Mouse (Mus musculus) embryonic facial prominence, embryonic 13.5 days (tissue): ENCODE results near the gene Hist1h2bq. TPM values are rescaled to one million over a fixed set of nuclear protein-coding genes. Genes with fewer than 3 reads are reported as not detected.
A peak's percentile ranks its signal among the peaks of the same experiment; 100 is the strongest.

ENCODE experiments used
- ATAC-seq: fragments of 200-750 bp; cut with Nextera tagmentation; 2 replicates; pipeline ENCODE4 v1.8.0; 2017; ENCODE audit warnings: low read depth; ENCODE audit not compliant: insufficient number of reproducible peaks, insufficient read depth, low FRiP score, low TSS enrichment
- H3K27ac ChIP-seq: fragments of 300-500 bp; sonication (generic); 2 replicates; pipeline ENCODE4 v1.5.1; 2015; ENCODE audit warnings: moderate library complexity, mild to moderate bottlenecking, inconsistent platforms
- H3K27me3 ChIP-seq: fragments of 300-500 bp; sonication (generic); 2 replicates; pipeline ENCODE4 v1.6.1; 2015; ENCODE audit warnings: mild to moderate bottlenecking, inconsistent platforms
- H3K36me3 ChIP-seq: fragments of 300-500 bp; sonication (generic); 2 replicates; pipeline ENCODE4 v1.6.1; 2015; ENCODE audit warnings: mild to moderate bottlenecking, inconsistent platforms
- H3K4me1 ChIP-seq: fragments of 300-500 bp; sonication (generic); 2 replicates; pipeline ENCODE4 v1.6.1; 2015; ENCODE audit warnings: inconsistent platforms
- H3K4me2 ChIP-seq: fragments of 300-500 bp; sonication (generic); 2 replicates; pipeline ENCODE4 v1.6.1; 2015; ENCODE audit warnings: moderate library complexity, mild to moderate bottlenecking, inconsistent platforms
- H3K4me3 ChIP-seq: fragments of 300-500 bp; sonication (generic); 2 replicates; pipeline ENCODE4 v1.5.1; 2015; ENCODE audit warnings: mild to moderate bottlenecking, inconsistent platforms
- H3K9ac ChIP-seq: fragments of 300-500 bp; sonication (generic); 2 replicates; pipeline ENCODE4 v1.6.1; 2015; ENCODE audit warnings: mild to moderate bottlenecking, inconsistent platforms
- H3K9me3 ChIP-seq: fragments of 300-500 bp; sonication (generic); 2 replicates; pipeline ENCODE4 v1.6.1; 2016; ENCODE audit warnings: inconsistent platforms
- WGBS: fragments of 180-500 bp; shearing (Covaris S2); methylation state at CpG from one replicate; pipeline ENCODE4 v1.1.7; 2015; ENCODE audit warnings: mixed read lengths; 5-methylcytosine and 5-hydroxymethylcytosine counted together
- microRNA-seq: library from miRNA; unstranded; fragments of <30 nt; microRNA quantifications from one replicate; pipeline ENCODE4, GENCODE M21; 2016
- polyA plus RNA-seq: library from polyadenylated mRNA; unstranded; fragments of >200 nt; fragmentation: Nextera tagmentation; extraction: Ambion mirVana; gene quantifications from 2 replicates; pipeline ENCODE4 v1.2.1, GENCODE M21; 2015

The Hist1h2bq gene
- polyA plus RNA-seq, 1 experiment from 2014 or later, result 33.1 TPM

- 4% methylated on average over 33 of the region's 33 CpGs for WGBS
- peak; percentile 87 for ATAC-seq
- peak overlapping the region; percentile 97 for H3K27ac ChIP-seq
These were observed 30.9 kb downstream of the Hist1h2bq start for GRCm38 (mm10) chr13:21778814-21779766.

More at GRCm38 (mm10) chr13:21778814-21779766, 30.9 kb downstream of the Hist1h2bq start:
- Histone ChIP-seq H3K36me3 (no peaks in the 10 kb centered on the region), H3K9ac (peak overlapping the region; percentile 91), H3K27me3 (no peaks in the 10 kb centered on the region), H3K4me1 (peaks cover 32% of the 10 kb centered on the region), H3K4me3 (peak overlapping the region; percentile 68), H3K9me3 (no peaks in the 10 kb centered on the region), H3K4me2 (peak overlapping the region; percentile 96)

Small RNAs within 50 kb of the gene (microRNA-seq; reads per million reads assigned to microRNA genes)
- gene Gm19658 (not detected), gene Gm44346 (not detected), gene Gm44466 (not detected)

Other genes starting within 250 kb of the Hist1h2bq start
- gene Olfr1364, start 228.4 kb downstream of the Hist1h2bq start, polyA plus RNA-seq, result not detected in 2 replicates
- gene Olfr1362, start 196.2 kb downstream of the Hist1h2bq start, polyA plus RNA-seq, result not detected in 2 replicates
- gene Olfr11, start 167.7 kb downstream of the Hist1h2bq start, polyA plus RNA-seq, result 0.28 TPM in 1 of 2 replicates, not detected in the other
- 0.10 TPM in 1 of 2 replicates, not detected in the other for gene Olfr1361, start 146.8 kb downstream of the Hist1h2bq start, polyA plus RNA-seq
- gene Olfr1360, start 132.8 kb downstream of the Hist1h2bq start, polyA plus RNA-seq, result not detected in 2 replicates
- not detected in 2 replicates for gene Olfr1359, start 112.1 kb downstream of the Hist1h2bq start, polyA plus RNA-seq
- 2.1 and 5.2 TPM in 2 replicates for gene Hist1h2bl, start 94.1 kb downstream of the Hist1h2bq start, polyA plus RNA-seq
- 48.1 and 52.2 TPM in 2 replicates for gene Hist1h2ai, start 93.8 kb downstream of the Hist1h2bq start, polyA plus RNA-seq
- gene Hist1h3h, start 92.5 kb downstream of the Hist1h2bq start, polyA plus RNA-seq, result 10.0 and 21.3 TPM in 2 replicates
- gene Hist1h2bm, start 88.2 kb downstream of the Hist1h2bq start, polyA plus RNA-seq, result 4.2 and 7.3 TPM in 2 replicates
- gene Hist1h4j, start 75.1 kb downstream of the Hist1h2bq start, polyA plus RNA-seq, result 1.0 and 2.2 TPM in 2 replicates
- gene Hist1h4k, start 59.7 kb downstream of the Hist1h2bq start, polyA plus RNA-seq, result 3.0 and 6.7 TPM in 2 replicates
- 33.2 and 47.8 TPM in 2 replicates for gene Hist1h2ak, start 56.4 kb downstream of the Hist1h2bq start, polyA plus RNA-seq
- gene Hist1h2bn, start 56.1 kb downstream of the Hist1h2bq start, polyA plus RNA-seq, result 6.2 and 6.6 TPM in 2 replicates
- gene Hist1h1b, start 29.6 kb downstream of the Hist1h2bq start, polyA plus RNA-seq, result 30.2 and 32.9 TPM in 2 replicates
- 128 and 155 TPM in 2 replicates for gene Hist1h3i, start 26.8 kb downstream of the Hist1h2bq start, polyA plus RNA-seq
- 10.9 and 15.4 TPM in 2 replicates for gene Hist1h2an, start 23.0 kb downstream of the Hist1h2bq start, polyA plus RNA-seq
- gene Hist1h2bp, start 22.7 kb downstream of the Hist1h2bq start, polyA plus RNA-seq, result 0.72 and 1.7 TPM in 2 replicates
- not detected in 2 replicates for gene Hist1h2ao, start 268 bp upstream of the Hist1h2bq start, polyA plus RNA-seq
- not detected in 2 replicates for gene Hist1h4m, start 1.5 kb upstream of the Hist1h2bq start, polyA plus RNA-seq
- 14.7 and 15.3 TPM in 2 replicates for gene Hist1h4n, start 22.0 kb upstream of the Hist1h2bq start, polyA plus RNA-seq
- gene Hist1h2ap, start 23.3 kb upstream of the Hist1h2bq start, polyA plus RNA-seq, result 3,982 and 4,261 TPM in 2 replicates
- 23.0 and 34.3 TPM in 2 replicates for gene Hist1h2br, start 23.5 kb upstream of the Hist1h2bq start, polyA plus RNA-seq
- gene Zfp184, start 134.9 kb upstream of the Hist1h2bq start, polyA plus RNA-seq, result 16.8 and 18.0 TPM in 2 replicates
- 0.31 TPM in 1 of 2 replicates, not detected in the other for gene Pom121l2, start 171.0 kb upstream of the Hist1h2bq start, polyA plus RNA-seq
- 0.59 and 1.2 TPM in 2 replicates for gene Prss16, start 199.5 kb upstream of the Hist1h2bq start, polyA plus RNA-seq
- 5.2 and 5.4 TPM in 2 replicates for gene Hist1h2ah, start 225.4 kb upstream of the Hist1h2bq start, polyA plus RNA-seq
- gene Hist1h2bk, start 225.7 kb upstream of the Hist1h2bq start, polyA plus RNA-seq, result 9.5 and 15.3 TPM in 2 replicates
- gene Hist1h4i, start 231.2 kb upstream of the Hist1h2bq start, polyA plus RNA-seq, result 26.0 and 31.3 TPM in 2 replicates
- 78.1 and 82.3 TPM in 2 replicates for gene Hist1h2ag, start 232.7 kb upstream of the Hist1h2bq start, polyA plus RNA-seq
- gene Hist1h2bj, start 233.0 kb upstream of the Hist1h2bq start, polyA plus RNA-seq, result 12.2 and 14.3 TPM in 2 replicates